Mouse (Mus musculus) forebrain, embryonic 16.5 days (tissue): ENCODE data around the gene Ffar2. TPM values are rescaled to one million over a fixed set of nuclear protein-coding genes. Genes with fewer than 3 reads are reported as not detected.
A peak's percentile ranks its signal among the peaks of the same experiment; 100 is the strongest.
"Not testable (repeated sequence)": the region's sequence is repeated elsewhere in the genome, so short reads cannot be mapped to it uniquely, and the experiment has no call there.

ENCODE experiments used
- ATAC-seq: fragments of 200-750 bp; cut with Nextera tagmentation; 2 replicates; pipeline ENCODE4 v1.8.0; 2017; ENCODE audit warnings: mild to moderate bottlenecking, moderate library complexity
- H3K27ac ChIP-seq: fragments of 300-500 bp; sonication (generic); 2 replicates; pipeline ENCODE4 v1.5.1; 2014; ENCODE audit warnings: low read length, control low read depth
- H3K27me3 ChIP-seq: fragments of 300-500 bp; sonication (generic); replicated peaks from 2 replicates; pipeline ENCODE4 v1.6.1; 2014; ENCODE audit warnings: low read length; ENCODE audit not compliant: control insufficient read depth, insufficient read depth
- H3K36me3 ChIP-seq: fragments of 300-500 bp; sonication (generic); 2 replicates; pipeline ENCODE4 v1.6.1; 2014; ENCODE audit not compliant: control insufficient read depth, insufficient read depth
- H3K4me1 ChIP-seq: fragments of 300-500 bp; sonication (generic); replicated peaks from 2 replicates; pipeline ENCODE4 v1.6.1; 2014; ENCODE audit warnings: low read length; ENCODE audit not compliant: control insufficient read depth, insufficient read depth
- H3K4me2 ChIP-seq: fragments of 300-500 bp; sonication (generic); 2 replicates; pipeline ENCODE4 v1.6.1; 2014; ENCODE audit warnings: mild to moderate bottlenecking, low read length, control low read depth
- H3K4me3 ChIP-seq: fragments of 300-500 bp; sonication (generic); replicated peaks from 2 replicates; pipeline ENCODE4 v1.5.1; 2014; ENCODE audit warnings: mild to moderate bottlenecking, low read length, control low read depth
- H3K9ac ChIP-seq: fragments of 300-500 bp; sonication (generic); replicated peaks from 2 replicates; pipeline ENCODE4 v1.6.1; 2014; ENCODE audit warnings: low read depth, low read length, control low read depth
- H3K9me3 ChIP-seq: fragments of 300-500 bp; sonication (generic); 2 replicates; pipeline ENCODE4 v1.6.1; 2016; ENCODE audit warnings: low read length; ENCODE audit not compliant: control insufficient read depth
- WGBS: fragments of 180-500 bp; shearing (Covaris S2); extraction: QIAGEN DNeasy Blood & Tissue Kit; methylation state at CpG from one replicate; pipeline ENCODE4 v1.1.7; 2014; 5-methylcytosine and 5-hydroxymethylcytosine counted together
- polyA plus RNA-seq: library from polyadenylated mRNA; unstranded; fragments of >200 nt; fragmentation: Nextera tagmentation; extraction: Ambion mirVana; gene quantifications from 2 replicates; pipeline ENCODE4 v1.2.1, GENCODE M21; 2015

Gene Ffar2
- polyA plus RNA-seq, 1 experiment from 2014 or later: not detected

DNA sequence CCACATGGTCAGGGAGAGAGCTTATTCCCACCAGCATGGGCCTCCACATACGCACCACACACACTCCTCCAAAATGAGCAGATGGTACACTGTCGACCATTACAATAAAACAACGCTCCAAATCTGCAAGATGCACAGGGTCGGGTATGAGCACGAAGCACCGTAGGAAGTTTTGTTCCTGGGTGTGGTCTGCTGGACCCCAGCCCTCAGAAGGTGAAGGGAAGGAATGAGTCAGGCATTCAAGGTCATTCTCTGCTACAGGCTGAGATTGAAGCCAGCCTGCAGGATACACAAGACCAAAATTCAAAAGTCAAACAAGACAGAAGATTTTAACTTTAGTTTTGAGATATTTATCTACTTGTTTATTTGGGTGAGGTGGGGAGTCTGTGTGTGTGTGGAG, 24.4 kb upstream of the Ffar2 start:
- Histone ChIP-seq H3K4me3 (no peak overlapping the region), H3K4me2 (no peak overlapping the region), H3K4me1 (no peaks in the 10 kb centered on the region), H3K27me3 (0 out of 2 replicates have a peak, but pooled peaks cover 2% of the 10 kb centered on the region), H3K27ac (no peak overlapping the region), H3K9me3 (no peaks in the 10 kb centered on the region), H3K9ac (no peak overlapping the region), H3K36me3 (no peaks in the 10 kb centered on the region)
- WGBS: 69% methylated on average over 6 of the region's 6 CpGs
- ATAC-seq: no peak

DNA sequence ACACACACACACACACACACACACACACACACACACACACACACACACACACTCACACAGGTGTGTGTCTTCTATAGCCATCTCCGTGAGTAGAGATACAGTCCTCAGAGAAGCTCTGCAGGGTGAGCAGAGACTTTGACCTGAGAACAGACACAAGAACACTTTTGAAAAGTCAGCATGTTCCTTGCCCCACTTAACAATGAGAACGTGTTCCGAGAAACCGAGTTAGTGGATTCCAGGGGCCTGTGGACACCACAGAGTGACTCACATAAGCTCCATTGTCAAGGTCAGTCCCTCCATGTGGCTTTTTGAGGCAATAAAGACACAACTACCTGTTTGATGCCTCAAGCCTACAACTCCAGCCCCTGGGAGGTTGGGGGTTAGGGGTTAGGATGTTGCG, 23.8 kb upstream of the Ffar2 start:
- no peak overlapping the region for H3K27ac ChIP-seq
- no peaks in the 10 kb centered on the region for H3K4me1 ChIP-seq
- H3K27me3 ChIP-seq: 0 out of 2 replicates have a peak, but pooled peaks cover 2% of the 10 kb centered on the region
- H3K4me3 ChIP-seq: no peak overlapping the region
- H3K9me3 ChIP-seq: no peaks in the 10 kb centered on the region
- no peak overlapping the region for H3K4me2 ChIP-seq
- 74% methylated on average over 5 of the region's 5 CpGs for WGBS
- no peak overlapping the region for H3K9ac ChIP-seq
- ATAC-seq: no peak
- H3K36me3 ChIP-seq: no peaks in the 10 kb centered on the region

DNA sequence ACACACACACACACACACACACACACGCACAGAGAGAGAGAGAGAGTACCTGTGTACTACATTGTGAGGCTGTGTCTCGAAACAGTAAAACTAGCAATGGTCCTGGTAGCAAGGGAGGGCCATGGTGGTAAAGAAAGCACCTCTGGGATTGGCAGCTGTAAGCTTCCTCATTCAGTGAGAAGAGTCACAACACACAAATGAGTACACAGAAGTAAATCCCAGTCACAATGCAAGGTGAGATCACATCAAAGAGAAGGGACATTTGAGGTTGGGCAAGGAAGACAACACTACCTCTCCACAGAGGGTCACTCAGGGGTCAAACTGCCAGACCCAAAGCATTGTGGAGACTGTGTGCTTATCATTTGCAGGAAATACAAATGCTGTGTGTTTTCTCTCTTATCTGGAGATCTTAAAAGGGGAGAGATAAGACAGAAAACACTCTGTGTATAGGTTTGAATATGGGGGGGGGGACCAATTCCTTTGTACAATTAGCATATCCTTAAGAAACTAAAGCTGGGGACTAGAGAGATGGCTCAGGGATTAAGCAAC, 23.0 kb upstream of the Ffar2 start:
- H3K4me3 ChIP-seq: no peak overlapping the region
- H3K9ac ChIP-seq: no peak overlapping the region
- no peaks in the 10 kb centered on the region for H3K36me3 ChIP-seq
- H3K27ac ChIP-seq: no peak overlapping the region
- no peaks in the 10 kb centered on the region for H3K4me1 ChIP-seq
- H3K4me2 ChIP-seq: no peak overlapping the region
- WGBS: 81% methylated on average over 2 of the region's 2 CpGs
- no peaks in the 10 kb centered on the region for H3K9me3 ChIP-seq
- ATAC-seq: no peak
- no peaks in the 10 kb centered on the region for H3K27me3 ChIP-seq

DNA sequence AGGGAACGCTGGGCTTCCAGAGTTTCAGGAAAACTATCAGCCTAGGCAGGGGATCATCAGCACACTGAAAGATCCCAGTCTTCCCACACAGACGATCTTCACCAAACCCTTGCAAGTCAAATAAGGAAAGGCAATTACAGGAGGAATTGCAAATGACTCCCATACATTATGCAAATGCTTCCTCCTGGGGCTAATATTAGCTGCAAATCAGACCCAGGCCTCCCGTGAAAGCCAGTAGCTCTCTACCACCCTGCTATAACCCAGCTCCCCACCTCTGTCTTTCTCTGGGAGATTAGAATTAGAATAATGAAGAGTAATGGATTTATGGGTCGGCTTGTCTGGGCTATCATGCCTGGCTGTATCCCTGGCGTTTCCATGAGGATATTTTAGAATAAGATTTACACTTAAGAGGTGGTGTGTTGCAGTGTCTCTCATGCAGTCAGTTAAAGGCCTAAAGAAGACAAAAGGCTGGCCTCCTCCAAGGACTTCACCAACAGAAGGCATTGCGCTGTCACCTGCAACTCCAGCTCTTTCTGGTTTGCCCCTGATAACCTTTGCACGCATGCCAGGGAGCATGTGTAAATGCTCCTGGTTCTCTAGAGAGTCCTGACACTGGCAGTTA, 21.2 kb upstream of the Ffar2 start:
- peak; percentile 75 for ATAC-seq
- Histone ChIP-seq H3K9ac (no peak overlapping the region), H3K27ac (peak overlapping the region; percentile 39; the same call in 1 of the 2 replicates), H3K27me3 (no peaks in the 10 kb centered on the region), H3K9me3 (no peaks in the 10 kb centered on the region), H3K4me1 (no peaks in the 10 kb centered on the region), H3K36me3 (no peaks in the 10 kb centered on the region), H3K4me2 (no peak overlapping the region), H3K4me3 (no peak overlapping the region)
- WGBS: 42% methylated on average over 7 of the region's 7 CpGs

DNA sequence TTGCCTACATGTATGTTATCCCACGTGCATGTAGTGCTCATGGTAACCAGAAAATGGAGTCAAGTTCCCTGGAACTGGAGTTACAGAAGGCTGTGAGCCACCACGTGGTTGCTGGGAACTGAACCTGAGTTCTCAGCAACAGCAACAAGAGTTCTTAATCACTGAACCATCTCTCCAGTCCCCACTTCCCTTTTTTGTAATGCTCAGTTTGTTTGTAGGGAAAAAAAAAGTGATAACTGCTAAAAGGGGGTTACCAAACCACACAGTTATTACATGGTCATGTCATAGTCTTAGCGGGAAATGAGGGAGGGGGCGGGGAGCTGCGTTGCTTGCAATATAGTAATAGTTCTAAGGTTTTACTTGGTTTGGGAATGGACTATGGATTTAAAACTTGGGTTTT, 18.5 kb upstream of the Ffar2 start:
- Histone ChIP-seq H3K27me3 (no peaks in the 10 kb centered on the region), H3K9me3 (no peaks in the 10 kb centered on the region), H3K4me1 (no peaks in the 10 kb centered on the region), H3K27ac (no peak overlapping the region), H3K4me3 (no peak overlapping the region), H3K9ac (no peak overlapping the region), H3K36me3 (no peaks in the 10 kb centered on the region), H3K4me2 (no peak overlapping the region)
- WGBS: 86% methylated on average over 5 of the region's 5 CpGs
- no peak for ATAC-seq

DNA sequence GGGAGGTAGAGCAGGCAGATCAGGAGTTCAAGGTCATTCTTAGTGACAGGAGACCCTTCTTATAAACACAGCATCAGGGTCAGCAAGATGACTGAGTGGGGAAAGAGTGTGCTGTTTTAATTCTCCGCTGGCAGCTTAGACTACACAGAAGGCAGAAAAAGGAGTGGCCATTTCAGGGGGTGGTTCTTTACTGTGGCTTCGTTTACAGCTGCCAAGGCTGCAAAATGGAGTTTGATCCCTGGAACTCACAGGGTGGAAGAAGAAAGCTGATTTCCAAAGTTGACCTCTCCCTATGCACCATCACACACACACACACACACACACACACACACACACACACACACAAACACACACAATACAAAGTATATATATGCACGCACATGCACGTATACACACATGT, 17.8 kb upstream of the Ffar2 start:
- ATAC-seq: no peak

DNA sequence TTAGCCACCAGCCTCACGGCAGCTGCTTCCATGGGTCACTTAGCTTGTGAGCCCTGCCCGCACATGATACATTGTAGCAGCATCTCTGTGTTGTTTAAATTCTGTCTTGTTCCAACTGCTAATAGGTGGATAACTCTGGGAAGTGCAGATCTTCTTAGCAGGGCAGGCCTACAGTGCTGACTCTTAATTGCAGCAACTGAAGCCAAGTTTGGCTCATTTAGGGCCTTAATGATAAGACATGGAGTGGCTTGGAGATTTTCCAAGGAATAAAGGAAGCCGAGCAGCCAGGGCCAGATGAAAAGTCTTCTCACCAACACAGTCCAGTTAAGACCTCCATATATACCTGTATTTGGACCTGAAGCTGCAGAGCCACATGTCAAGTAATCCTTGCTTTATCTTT, 16.7 kb upstream of the Ffar2 start:
- no peak for ATAC-seq
- no peak overlapping the region for H3K4me2 ChIP-seq
- 58% methylated on average over 3 of the region's 3 CpGs for WGBS

More for the DNA sequence above, 17.8 kb upstream of the Ffar2 start:
- H3K4me3 ChIP-seq: no peak overlapping the region
- H3K36me3 ChIP-seq: no peaks in the 10 kb centered on the region
- no peak overlapping the region for H3K27ac ChIP-seq
- no peak overlapping the region for H3K4me2 ChIP-seq
- H3K9me3 ChIP-seq: no peaks in the 10 kb centered on the region
- 68% methylated on average over 4 of the region's 4 CpGs for whole genome bisulfite sequencing
- no peak overlapping the region for H3K9ac ChIP-seq
- H3K27me3 ChIP-seq: no peaks in the 10 kb centered on the region
- H3K4me1 ChIP-seq: no peaks in the 10 kb centered on the region

DNA sequence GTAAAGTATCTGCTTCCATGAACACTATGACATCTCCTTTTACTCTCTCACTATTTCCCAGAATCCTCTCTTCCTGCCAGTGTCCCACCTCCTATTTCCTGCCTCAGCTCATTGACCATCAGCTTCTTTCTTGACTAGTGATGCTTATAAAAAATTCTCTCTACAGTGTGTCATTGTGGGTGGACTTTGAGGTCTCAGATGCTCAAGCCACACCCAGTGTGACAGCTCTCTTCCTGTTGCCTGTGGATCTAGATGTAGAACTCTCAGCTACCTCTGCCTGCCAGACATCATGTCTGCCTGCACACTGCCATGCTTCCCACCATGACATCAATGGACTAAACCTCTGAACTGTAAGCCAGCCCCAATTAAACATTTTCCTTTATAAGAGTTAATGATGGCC, 13.7 kb upstream of the Ffar2 start:
- Histone ChIP-seq H3K4me1 (no peaks in the 10 kb centered on the region), H3K4me2 (no peak overlapping the region), H3K9me3 (no peaks in the 10 kb centered on the region), H3K27ac (no peak overlapping the region), H3K9ac (no peak overlapping the region), H3K27me3 (no peaks in the 10 kb centered on the region), H3K4me3 (no peak overlapping the region), H3K36me3 (no peaks in the 10 kb centered on the region)
- no peak for ATAC-seq

More for the DNA sequence above, 16.7 kb upstream of the Ffar2 start:
- H3K9ac ChIP-seq: no peak overlapping the region
- no peaks in the 10 kb centered on the region for H3K4me1 ChIP-seq
- H3K4me3 ChIP-seq: no peak overlapping the region
- H3K9me3 ChIP-seq: no peaks in the 10 kb centered on the region
- H3K27ac ChIP-seq: no peak overlapping the region
- no peaks in the 10 kb centered on the region for H3K27me3 ChIP-seq
- no peaks in the 10 kb centered on the region for H3K36me3 ChIP-seq

DNA sequence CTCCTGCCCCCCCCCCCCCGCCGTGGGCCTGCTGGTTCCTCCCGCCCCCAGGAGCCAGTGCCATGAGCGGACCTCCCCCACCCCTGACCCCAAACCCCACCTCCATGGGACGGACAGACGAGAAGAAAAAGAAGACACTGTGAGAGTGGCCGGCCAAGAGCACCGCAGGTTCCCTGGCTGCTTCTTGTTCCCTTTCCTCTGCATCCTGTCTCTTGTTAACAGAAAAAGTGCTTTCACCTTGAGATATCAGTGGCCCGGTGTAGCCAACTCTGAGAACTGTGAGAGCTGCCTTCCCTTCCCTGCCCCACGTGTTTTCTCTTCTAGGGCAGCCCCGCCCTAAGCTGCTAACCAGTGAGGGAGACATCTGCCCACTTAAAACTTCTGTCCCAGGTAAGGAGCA, 9.1 kb upstream of the Ffar2 start:
- not testable (repeated sequence) for H3K4me1 ChIP-seq, H3K9ac ChIP-seq, H3K9me3 ChIP-seq, H3K4me3 ChIP-seq, H3K4me2 ChIP-seq, ATAC-seq, H3K27ac ChIP-seq, H3K27me3 ChIP-seq, H3K36me3 ChIP-seq
- whole genome bisulfite sequencing: 45% methylated on average over 9 of the region's 11 CpGs

DNA sequence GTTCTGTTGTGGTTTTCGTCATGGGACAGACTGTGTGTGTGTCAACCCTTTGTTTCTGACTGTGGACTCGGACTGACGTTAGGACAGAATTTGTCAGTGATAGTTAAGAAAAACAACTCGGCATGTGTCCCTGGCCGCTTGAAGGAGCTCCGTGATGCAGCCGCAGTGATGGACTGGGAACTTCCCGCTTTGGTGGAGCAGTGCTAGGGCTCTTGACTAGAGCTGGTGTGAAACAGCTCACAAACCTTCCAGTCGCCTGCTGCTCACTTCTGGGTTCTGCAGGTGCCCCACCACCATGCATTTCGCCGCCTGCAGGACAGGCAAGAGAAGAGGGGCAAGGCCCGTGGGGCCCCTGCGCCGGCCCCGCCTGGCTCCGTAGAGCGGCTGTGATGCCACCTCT, 8.7 kb upstream of the Ffar2 start:
- 81% methylated on average over 13 of the region's 17 CpGs for WGBS
- Histone ChIP-seq H3K9ac (no peak overlapping the region), H3K27me3 (no peaks in the 10 kb centered on the region), H3K36me3 (no peaks in the 10 kb centered on the region), H3K9me3 (no peaks in the 10 kb centered on the region), H3K4me3 (no peak overlapping the region), H3K27ac (no peak overlapping the region), H3K4me2 (no peak overlapping the region), H3K4me1 (no peaks in the 10 kb centered on the region)
- no peak for ATAC-seq
